Mouse (Mus musculus) T-helper 1 cell (primary cell): ENCODE measurements around the gene Bsdc1.
"Not testable (repeated sequence)": the region's sequence is repeated elsewhere in the genome, so short reads cannot be mapped to it uniquely, and the experiment has no call there.

Source experiments
- in situ Hi-C: fragments of 300-600 bp; cut with MboI, MseI; formaldehyde crosslinking; loops from one replicate; pipeline ENCODE4 v1.15.1; 2025; ENCODE audit warnings: high pct_unique_total_duplicates

Bsdc1 gene

DNA sequence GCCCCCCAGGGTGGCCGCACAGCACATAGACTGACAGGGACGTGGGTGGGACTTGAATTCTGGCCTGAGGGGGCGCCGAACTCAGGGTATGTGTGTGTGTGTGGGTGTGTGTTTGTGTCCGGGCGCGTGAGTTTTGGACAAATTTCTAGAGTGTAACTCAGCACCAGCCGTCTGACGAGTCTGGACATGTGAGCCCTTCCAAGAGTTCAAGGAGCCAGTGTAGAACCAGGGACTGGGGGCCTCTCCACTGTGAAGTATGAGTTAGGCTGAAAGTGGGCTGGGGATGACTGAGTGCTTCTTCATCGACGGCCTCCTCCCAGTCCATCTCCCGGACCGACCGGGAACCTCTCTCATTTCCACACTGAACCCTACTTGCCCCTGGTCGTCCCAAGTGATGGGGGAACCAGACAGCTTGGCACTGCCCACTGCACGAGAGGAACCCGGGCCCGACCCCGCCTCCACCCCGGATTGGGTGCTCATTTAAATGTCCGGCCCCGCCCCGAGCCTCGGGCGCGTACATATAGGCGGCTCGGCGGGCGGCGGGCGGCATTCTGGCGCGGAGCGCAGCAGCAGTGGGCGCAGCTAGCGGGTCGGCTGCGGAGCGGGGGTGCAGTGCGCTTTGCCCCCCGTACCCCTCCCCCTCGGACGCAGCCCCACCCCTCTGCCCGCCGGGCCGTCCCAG lies 51.8 kb downstream of the Bsdc1 start, which contains the start of gene Marcksl1:
TSS of gene Marcksl1 (plus strand) at position 496 of the 682 bp plus-strand sequence.
- in situ Hi-C loops: no loop called here

- in situ Hi-C loops: no loop called here
Observed at GRCm38 (mm10) chr4:129513891-129514290, 52.5 kb downstream of the Bsdc1 start.

- in situ Hi-C loops: no loop called here
Observed at GRCm38 (mm10) chr4:129514300-129514898, 53.0 kb downstream of the Bsdc1 start.

GRCm38 (mm10) chr4:129516925-129517324 lies 55.5 kb downstream of the Bsdc1 start:
- in situ Hi-C loops: no loop called here

DNA sequence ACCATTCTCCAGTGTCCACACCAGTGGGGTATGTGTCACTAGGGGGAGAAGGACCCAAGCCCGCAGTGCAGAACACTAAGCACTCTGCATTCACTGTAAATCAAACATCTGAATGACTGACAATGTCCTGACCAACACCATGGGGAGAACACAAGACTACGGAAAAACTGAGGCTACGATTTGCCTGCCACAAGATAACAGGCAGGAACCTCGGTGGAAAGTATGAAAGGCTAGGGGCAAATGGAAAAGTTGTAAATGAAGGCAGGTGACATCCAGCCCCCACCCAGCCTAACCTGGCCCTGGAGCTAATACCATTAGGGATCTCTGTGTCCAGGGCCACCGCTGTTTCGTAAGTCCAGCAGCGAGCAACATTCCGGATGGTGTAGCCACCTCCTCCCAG lies 57.1 kb downstream of the Bsdc1 start:
- in situ Hi-C loops: no loop called here

DNA sequence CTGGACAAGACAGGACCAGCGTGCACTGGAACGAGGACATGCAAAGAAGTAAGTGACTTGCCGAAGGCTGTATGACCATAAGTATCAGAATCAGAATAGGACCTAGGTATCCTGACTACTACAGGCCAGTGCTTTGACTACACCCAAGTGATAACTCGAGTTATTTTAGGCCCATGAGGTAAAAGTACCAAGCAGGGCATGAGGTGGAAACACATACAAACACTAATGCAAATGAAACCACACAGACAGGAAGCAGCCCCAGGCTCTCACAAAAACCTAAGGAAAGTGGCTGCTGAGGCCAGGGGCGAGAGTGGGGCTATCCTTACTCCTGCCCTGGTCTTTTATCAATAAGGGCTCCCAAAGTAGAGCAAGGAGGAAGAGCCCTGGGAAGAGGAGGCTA lies 64.0 kb downstream of the Bsdc1 start:
- in situ Hi-C loops: no loop called here

DNA sequence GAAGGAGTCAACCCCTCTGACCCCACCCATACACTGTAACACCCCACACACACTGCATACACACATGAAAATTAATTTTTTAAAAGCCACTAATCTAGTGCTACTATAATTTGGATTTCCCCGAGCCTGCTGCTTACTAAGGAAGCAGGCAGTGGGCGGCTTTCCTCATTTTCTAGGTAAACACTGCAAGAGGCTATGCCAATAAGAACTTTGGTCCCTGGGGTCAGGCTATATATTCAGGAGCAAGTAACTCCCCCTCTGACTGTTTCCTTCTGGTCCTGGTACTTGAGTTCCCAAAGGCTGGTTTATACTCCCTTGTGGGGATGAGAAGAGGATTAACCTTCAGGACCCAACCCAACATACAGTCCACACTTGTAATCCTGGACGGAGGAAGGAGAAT lies 64.5 kb downstream of the Bsdc1 start:
- in situ Hi-C loops: no loop called here

DNA sequence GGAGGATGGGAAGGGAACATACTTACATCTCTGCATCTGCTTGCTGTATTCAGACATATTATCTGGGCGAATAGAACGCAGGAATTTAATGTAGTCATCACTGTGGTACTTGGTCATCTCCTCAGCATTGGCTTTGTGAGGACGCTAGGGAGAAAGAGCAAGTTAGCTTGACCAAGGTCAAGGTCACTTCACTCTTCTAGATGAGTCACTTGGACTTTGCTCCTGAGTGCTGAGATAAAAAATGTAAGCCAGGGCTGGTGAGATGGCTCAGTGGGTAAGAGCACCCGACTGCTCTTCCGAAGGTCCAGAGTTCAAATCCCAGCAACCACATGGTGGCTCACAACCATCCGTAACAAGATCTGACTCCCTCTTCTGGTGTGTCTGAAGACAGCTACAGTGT lies 67.5 kb downstream of the Bsdc1 start:
- in situ Hi-C loops: not testable (repeated sequence)
